Mouse (Mus musculus): ENCODE data around the gene Nfatc3. TPM values are rescaled to one million over a fixed set of nuclear protein-coding genes. Genes with fewer than 3 reads are reported as not detected.

Gene Nfatc3
- polyA plus RNA-seq, 1 experiment: 12.6 TPM

GRCm38 (mm10) chr8:106112514-106112913, 53.9 kb downstream of the Nfatc3 start:
- no peaks in the 10 kb centered on the region for H3K79me3 ChIP-seq (ENCODE audit: low read depth)
- peaks cover 25% of the 10 kb centered on the region for H3K36me3 ChIP-seq (ENCODE audit: control insufficient read depth, insufficient read depth)
- TF ChIP-seq MYOD1 (IDR thresholded peaks at IDR 0.05; ENCODE audit: control insufficient read depth, insufficient read length, low read depth): no peak
- no peak overlapping the region for H3K4me3 ChIP-seq (ENCODE audit: insufficient read depth, poor library complexity, severe bottlenecking)
- no peaks in the 10 kb centered on the region for H3K79me2 ChIP-seq (ENCODE audit: control insufficient read depth, insufficient read depth)
- no peaks in the 10 kb centered on the region for H3K27me3 ChIP-seq (ENCODE audit: control insufficient read depth, insufficient read depth, insufficient read length)
- H3ac ChIP-seq (ENCODE audit: control insufficient read depth, insufficient read length, low read depth): no peak overlapping the region

GRCm38 (mm10) chr8:106115897-106116296, 57.3 kb downstream of the Nfatc3 start:
- no peaks in the 10 kb centered on the region for H3K79me2 ChIP-seq (ENCODE audit: control insufficient read depth, insufficient read depth)
- no peak overlapping the region for H3K4me3 ChIP-seq (ENCODE audit: insufficient read depth, poor library complexity, severe bottlenecking)
- no peak overlapping the region for H3ac ChIP-seq (ENCODE audit: control insufficient read depth, insufficient read length, low read depth)
- TF ChIP-seq CTCF (IDR thresholded peaks at IDR 0.05; ENCODE audit: control insufficient read depth, insufficient read depth, insufficient read length) (no peak), USF1 (IDR thresholded peaks at IDR 0.05; ENCODE audit: low read depth) (no peak), FOSL1 (IDR thresholded peaks at IDR 0.05; ENCODE audit: insufficient read depth, low read length, poor library complexity, severe bottlenecking) (no peak), CEBPB (IDR thresholded peaks at IDR 0.05; ENCODE audit: low read depth) (no peak), MAX (IDR thresholded peaks at IDR 0.05) (no peak), MYOG (IDR thresholded peaks at IDR 0.05; ENCODE audit: control insufficient read depth, extremely low read depth, insufficient read length) (no peak), MYOD1 (IDR thresholded peaks at IDR 0.05; ENCODE audit: control insufficient read depth, insufficient read length, low read depth) (no peak)
- H3K27me3 ChIP-seq (ENCODE audit: control insufficient read depth, insufficient read depth, insufficient read length): no peaks in the 10 kb centered on the region
- peaks cover 14% of the 10 kb centered on the region for H3K36me3 ChIP-seq (ENCODE audit: control insufficient read depth, insufficient read depth)
- H3K79me3 ChIP-seq (ENCODE audit: low read depth): no peaks in the 10 kb centered on the region

GRCm38 (mm10) chr8:106123443-106123842, 64.8 kb downstream of the Nfatc3 start:
- H3K27me3 ChIP-seq (ENCODE audit: control insufficient read depth, insufficient read depth, insufficient read length): no peaks in the 10 kb centered on the region
- no peaks in the 10 kb centered on the region for H3K79me2 ChIP-seq (ENCODE audit: control insufficient read depth, insufficient read depth)
- no peak overlapping the region for H3ac ChIP-seq (ENCODE audit: control insufficient read depth, insufficient read length, low read depth)
- H3K4me3 ChIP-seq (ENCODE audit: insufficient read depth, poor library complexity, severe bottlenecking): no peak overlapping the region
- H3K79me3 ChIP-seq (ENCODE audit: low read depth): no peaks in the 10 kb centered on the region
- peaks cover 33% of the 10 kb centered on the region for H3K36me3 ChIP-seq (ENCODE audit: control insufficient read depth, insufficient read depth)
- TF ChIP-seq MYOD1 (IDR thresholded peaks at IDR 0.05; ENCODE audit: control insufficient read depth, insufficient read length, low read depth) (no peak), FOSL1 (IDR thresholded peaks at IDR 0.05; ENCODE audit: insufficient read depth, low read length, poor library complexity, severe bottlenecking) (no peak), USF1 (IDR thresholded peaks at IDR 0.05; ENCODE audit: low read depth) (no peak), MYOG (IDR thresholded peaks at IDR 0.05; ENCODE audit: control insufficient read depth, extremely low read depth, insufficient read length) (no peak), MAX (IDR thresholded peaks at IDR 0.05) (no peak), CTCF (IDR thresholded peaks at IDR 0.05; ENCODE audit: control insufficient read depth, insufficient read depth, insufficient read length) (no peak), CEBPB (IDR thresholded peaks at IDR 0.05; ENCODE audit: low read depth) (no peak)

- no peaks in the 10 kb centered on the region for H3K79me3 ChIP-seq (ENCODE audit: low read depth)
- H3K79me2 ChIP-seq (ENCODE audit: control insufficient read depth, insufficient read depth): no peaks in the 10 kb centered on the region
- no peak overlapping the region for H3K4me3 ChIP-seq (ENCODE audit: insufficient read depth, poor library complexity, severe bottlenecking)
- H3K36me3 ChIP-seq (ENCODE audit: control insufficient read depth, insufficient read depth): peaks cover 36% of the 10 kb centered on the region
- H3ac ChIP-seq (ENCODE audit: control insufficient read depth, insufficient read length, low read depth): no peak overlapping the region
- TF ChIP-seq CEBPB (IDR thresholded peaks at IDR 0.05; ENCODE audit: low read depth) (no peak), CTCF (IDR thresholded peaks at IDR 0.05; ENCODE audit: control insufficient read depth, insufficient read depth, insufficient read length) (no peak), MYOD1 (IDR thresholded peaks at IDR 0.05; ENCODE audit: control insufficient read depth, insufficient read length, low read depth) (no peak), MYOG (IDR thresholded peaks at IDR 0.05; ENCODE audit: control insufficient read depth, extremely low read depth, insufficient read length) (no peak), FOSL1 (IDR thresholded peaks at IDR 0.05; ENCODE audit: insufficient read depth, low read length, poor library complexity, severe bottlenecking) (no peak), USF1 (IDR thresholded peaks at IDR 0.05; ENCODE audit: low read depth) (no peak), MAX (IDR thresholded peaks at IDR 0.05) (no peak)
- no peaks in the 10 kb centered on the region for H3K27me3 ChIP-seq (ENCODE audit: control insufficient read depth, insufficient read depth, insufficient read length)
These were observed 67.4 kb downstream of the Nfatc3 start for GRCm38 (mm10) chr8:106126055-106126454.

- Histone ChIP-seq H3ac (ENCODE audit: control insufficient read depth, insufficient read length, low read depth) (no peak overlapping the region), H3K27me3 (ENCODE audit: control insufficient read depth, insufficient read depth, insufficient read length) (no peaks in the 10 kb centered on the region), H3K79me2 (ENCODE audit: control insufficient read depth, insufficient read depth) (no peaks in the 10 kb centered on the region), H3K36me3 (ENCODE audit: control insufficient read depth, insufficient read depth) (peaks cover 36% of the 10 kb centered on the region), H3K4me3 (ENCODE audit: insufficient read depth, poor library complexity, severe bottlenecking) (no peak overlapping the region), H3K79me3 (ENCODE audit: low read depth) (no peaks in the 10 kb centered on the region)
- TF ChIP-seq USF1 (IDR thresholded peaks at IDR 0.05; ENCODE audit: low read depth) (peak; percentile 46), CEBPB (IDR thresholded peaks at IDR 0.05; ENCODE audit: low read depth) (no peak), FOSL1 (IDR thresholded peaks at IDR 0.05; ENCODE audit: insufficient read depth, low read length, poor library complexity, severe bottlenecking) (no peak), MAX (IDR thresholded peaks at IDR 0.05) (peak; percentile 34)
These were observed 68.4 kb downstream of the Nfatc3 start for GRCm38 (mm10) chr8:106127054-106127453.

- Histone ChIP-seq H3ac (ENCODE audit: control insufficient read depth, insufficient read length, low read depth) (no peak overlapping the region), H3K79me3 (ENCODE audit: low read depth) (no peaks in the 10 kb centered on the region), H3K4me3 (ENCODE audit: insufficient read depth, poor library complexity, severe bottlenecking) (no peak overlapping the region), H3K36me3 (ENCODE audit: control insufficient read depth, insufficient read depth) (peaks cover 40% of the 10 kb centered on the region), H3K79me2 (ENCODE audit: control insufficient read depth, insufficient read depth) (no peaks in the 10 kb centered on the region), H3K27me3 (ENCODE audit: control insufficient read depth, insufficient read depth, insufficient read length) (no peaks in the 10 kb centered on the region)
- TF ChIP-seq CEBPB (IDR thresholded peaks at IDR 0.05; ENCODE audit: low read depth): no peak
- TF ChIP-seq MYOG (IDR thresholded peaks at IDR 0.05; ENCODE audit: control insufficient read depth, extremely low read depth, insufficient read length): no peak
- no peak for TF ChIP-seq USF1 (IDR thresholded peaks at IDR 0.05; ENCODE audit: low read depth)
- TF ChIP-seq FOSL1 (IDR thresholded peaks at IDR 0.05; ENCODE audit: insufficient read depth, low read length, poor library complexity, severe bottlenecking): no peak
- no peak for TF ChIP-seq MAX (IDR thresholded peaks at IDR 0.05)
- no peak for TF ChIP-seq CTCF (IDR thresholded peaks at IDR 0.05; ENCODE audit: control insufficient read depth, insufficient read depth, insufficient read length)
- no peak for TF ChIP-seq MYOD1 (IDR thresholded peaks at IDR 0.05; ENCODE audit: control insufficient read depth, insufficient read length, low read depth)
These were observed 69.3 kb downstream of the Nfatc3 start for GRCm38 (mm10) chr8:106127882-106128410.

Data from C2C12 (cell line).